Mouse (Mus musculus) retina, adult 2 months (tissue): ENCODE results near the gene Dock6.

ENCODE experiments used
- DNase-seq: peaks from one replicate; pipeline ENCODE4 v3.0.0-alpha.2; 2012; ENCODE audit warnings: low read depth, low spot score

Gene Dock6

DNA sequence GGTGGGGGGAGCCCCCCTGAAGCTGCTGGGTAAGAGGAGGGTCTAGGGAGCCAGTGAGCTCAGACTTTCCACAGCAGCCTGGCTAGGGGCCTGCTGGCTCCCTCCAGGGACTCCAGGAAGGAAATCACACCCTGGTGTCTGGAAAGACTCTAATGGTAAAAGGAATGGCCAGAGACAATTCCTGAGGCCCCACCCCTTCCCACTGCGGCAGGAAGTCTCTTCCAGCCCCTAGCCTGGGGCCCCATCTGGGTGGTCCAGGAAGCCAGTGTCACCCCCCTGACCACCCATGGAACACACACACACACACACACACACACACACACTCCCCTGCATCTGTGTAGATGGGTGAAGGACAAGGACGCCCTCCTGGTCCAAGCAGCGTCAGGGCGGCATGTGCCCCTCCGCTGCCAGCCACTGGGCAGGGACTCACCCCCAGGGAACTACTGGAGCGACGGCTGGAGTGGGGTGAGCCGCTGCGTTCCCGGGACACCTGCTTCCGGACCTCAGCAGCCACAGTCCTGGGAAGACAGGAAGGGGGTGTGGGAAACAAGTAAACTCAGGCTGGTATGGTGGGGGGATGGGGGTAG, 5.6 kb downstream of the Dock6 start:
- no peak for DNase-seq

GRCm38 (mm10) chr9:21845381-21846080, 6.9 kb downstream of the Dock6 start:
- no peak for DNase-seq

- DNase-seq = no peak
Observed at GRCm38 (mm10) chr9:21843086-21843485, 9.3 kb downstream of the Dock6 start.

DNA sequence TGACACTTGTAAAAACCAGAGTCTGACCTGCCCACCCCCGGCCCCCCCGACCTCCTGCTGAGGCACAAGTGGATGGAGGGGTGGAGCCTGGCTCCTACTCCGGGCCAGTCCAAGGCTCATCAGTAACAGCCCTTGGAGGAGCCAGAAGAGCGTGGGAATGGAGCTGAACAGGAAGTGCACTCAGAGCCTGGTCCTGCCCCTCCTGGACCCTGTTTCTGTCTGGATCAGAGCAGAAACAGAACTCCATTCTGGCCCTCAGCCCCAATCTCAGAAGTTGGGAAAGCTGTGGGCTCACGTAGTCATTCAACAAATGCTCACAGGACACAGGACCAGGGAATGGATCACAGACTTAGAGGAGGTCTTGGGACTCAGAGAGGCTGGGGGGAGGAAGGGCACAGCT, 10.0 kb downstream of the Dock6 start:
- no peak for DNase-seq

DNA sequence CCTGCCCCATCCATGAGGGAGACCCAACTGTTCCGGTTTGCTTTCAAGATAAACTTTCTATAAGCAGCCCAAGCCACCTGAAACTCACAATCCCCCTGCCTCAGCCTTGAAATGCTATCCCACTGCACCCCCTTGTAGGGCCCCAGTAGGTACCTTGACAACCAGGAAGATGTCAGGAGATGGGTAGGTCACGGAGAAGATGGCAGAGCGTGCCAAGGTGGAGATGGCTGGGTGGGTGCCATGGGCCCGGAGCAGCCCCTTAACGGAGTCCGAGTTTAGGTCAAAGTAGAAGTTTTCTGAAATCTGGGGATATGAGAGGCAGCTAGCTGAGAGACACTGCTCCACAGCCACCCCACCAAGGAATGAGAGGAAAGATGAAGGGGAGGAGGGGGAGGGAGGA, 11.1 kb downstream of the Dock6 start:
- no peak for DNase-seq

DNA sequence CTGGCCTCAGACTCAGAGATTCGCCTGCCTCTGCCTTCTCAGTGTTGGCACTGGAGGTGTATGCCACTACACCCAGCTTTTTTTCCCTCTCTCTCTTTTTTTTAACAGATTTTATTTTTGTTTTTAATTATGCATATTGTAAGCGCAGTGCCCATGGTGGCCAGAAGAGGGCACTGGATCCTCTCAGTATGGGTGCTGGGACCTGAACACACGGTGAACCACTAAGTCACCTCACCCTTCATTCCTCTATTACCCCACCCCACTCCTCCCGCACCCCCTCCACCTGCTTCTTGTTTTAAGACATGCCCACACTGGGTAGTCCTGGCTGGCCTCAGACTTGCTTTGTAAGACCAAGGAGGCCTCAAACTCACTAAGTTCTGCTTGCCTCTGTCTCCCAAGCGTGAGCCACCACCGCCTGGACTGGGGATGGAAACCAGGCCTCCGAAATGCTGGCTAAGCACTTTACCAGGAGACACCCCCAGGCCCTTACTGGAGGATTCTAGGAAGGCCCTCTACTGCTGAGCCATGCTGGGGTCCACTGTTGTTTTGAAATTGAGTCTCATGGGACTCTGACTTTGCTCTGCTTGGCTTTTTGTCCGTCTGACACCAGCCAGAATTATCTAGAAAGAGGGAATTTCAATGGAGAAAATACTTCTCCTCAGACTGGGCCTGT, 12.2 kb downstream of the Dock6 start:
- DNase-seq = no peak

DNA sequence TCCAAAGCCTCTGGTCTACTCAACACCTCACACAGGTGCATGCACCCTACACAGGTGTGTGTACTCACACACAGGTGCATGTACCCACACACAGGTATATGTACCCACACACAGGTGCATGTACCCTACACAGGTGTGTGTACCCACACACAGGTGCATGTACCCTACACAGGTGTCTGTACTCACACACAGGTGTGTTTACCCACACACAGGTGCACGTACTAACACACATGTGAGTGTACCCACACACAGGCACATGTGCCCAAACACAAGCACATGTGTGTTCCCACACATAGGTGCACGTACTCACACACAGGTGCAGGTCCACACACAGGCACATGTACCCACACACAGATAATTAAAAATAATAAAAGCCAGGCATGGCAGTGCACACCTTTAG, 14.7 kb downstream of the Dock6 start:
- DNase-seq = no peak

- DNase-seq = no peak
Observed at GRCm38 (mm10) chr9:21835258-21835912, 17.1 kb downstream of the Dock6 start, which contains the start of gene Angptl8. TSS of gene Angptl8 (plus strand) at chr9:21835510.

GRCm38 (mm10) chr9:21831558-21832240, 20.7 kb downstream of the Dock6 start:
- DNase-seq = no peak

DNA sequence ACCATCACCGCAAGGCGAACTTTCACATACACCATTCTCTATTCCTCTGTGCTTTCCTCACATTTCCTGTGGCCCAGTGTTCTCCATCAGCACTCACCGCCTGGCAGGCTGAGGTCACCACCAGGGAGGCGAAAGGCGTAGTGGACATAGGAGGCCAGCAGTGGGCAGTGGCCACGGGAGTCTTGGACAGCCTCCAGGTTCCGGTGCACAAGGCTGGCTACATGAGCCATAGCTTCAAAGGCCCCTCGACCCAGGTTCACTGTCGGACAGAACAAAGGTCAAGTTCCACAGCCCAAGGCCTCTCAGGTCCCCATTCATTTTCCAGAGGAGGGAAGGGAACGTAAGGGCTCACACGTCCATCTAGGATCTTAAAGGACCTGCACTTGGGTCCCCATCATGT, 21.5 kb downstream of the Dock6 start:
- no peak for DNase-seq

DNA sequence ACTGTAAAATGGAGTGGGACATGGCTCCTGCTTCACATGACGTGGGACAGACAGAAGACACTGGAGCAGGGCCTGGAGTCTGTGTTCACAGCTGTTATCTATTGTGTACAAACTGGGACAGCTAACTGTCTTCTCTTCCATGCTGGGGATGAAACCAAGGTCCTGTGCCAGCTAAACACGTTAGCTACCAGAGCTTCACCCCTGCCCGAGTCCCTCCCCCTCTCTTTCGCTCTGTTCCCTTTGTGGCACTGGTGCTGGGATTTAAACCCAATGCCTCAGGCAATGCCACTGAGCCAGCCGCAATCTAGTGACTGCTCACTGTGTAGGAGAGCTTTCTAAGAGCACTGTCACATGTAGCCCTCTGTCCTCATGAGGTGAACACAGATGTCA, 22.0 kb downstream of the Dock6 start:
- no peak for DNase-seq

DNA sequence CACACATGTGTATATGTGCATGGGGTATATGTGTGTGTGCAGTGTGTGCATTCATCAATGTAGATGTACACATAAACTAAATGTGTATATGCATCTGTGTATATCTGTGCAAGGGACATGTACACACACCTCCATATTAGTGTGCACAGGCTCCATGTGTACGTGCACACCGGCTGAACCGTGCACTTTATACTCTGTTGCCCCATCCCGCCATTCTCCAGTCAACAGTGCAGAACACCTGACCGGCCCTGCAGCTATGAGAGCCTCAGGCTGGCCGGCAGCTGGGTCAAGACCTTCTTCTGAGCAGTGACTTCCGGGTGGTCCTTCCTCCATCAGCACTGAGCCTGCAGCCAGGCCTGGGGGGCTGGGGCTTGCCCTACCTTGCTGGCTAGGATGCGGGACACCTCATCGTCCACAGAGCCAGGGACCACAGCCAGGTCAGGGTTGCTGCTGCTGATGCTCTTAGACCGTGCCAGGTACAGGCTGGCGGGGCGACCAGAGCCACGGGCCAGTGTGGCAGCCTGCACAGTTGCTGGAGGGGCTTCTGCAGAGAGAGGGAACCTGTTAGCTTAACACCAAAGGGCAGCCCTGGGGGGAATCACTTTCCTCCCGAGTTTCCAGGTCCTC, 22.5 kb downstream of the Dock6 start:
- DNase-seq = no peak

DNA sequence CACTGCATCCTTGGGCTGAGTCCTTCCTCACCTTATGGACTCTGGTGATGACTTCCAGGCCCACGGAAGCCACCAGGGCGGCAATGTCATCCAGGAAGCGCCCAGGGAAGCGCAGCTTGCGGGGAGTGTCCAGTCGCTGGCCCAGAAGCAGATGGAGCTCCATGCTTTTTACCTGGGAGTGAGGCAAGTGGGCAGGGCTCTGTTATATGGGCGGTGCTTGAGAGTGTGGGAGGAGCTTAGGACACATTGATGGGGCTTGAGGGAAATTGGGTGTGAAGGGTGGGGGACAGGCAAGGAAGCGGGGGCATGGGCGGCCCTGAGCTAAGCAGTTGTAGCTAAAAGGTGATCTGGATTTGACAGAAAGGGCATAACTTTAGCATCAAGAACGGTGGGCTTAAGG, 28.1 kb downstream of the Dock6 start:
- no peak for DNase-seq

DNA sequence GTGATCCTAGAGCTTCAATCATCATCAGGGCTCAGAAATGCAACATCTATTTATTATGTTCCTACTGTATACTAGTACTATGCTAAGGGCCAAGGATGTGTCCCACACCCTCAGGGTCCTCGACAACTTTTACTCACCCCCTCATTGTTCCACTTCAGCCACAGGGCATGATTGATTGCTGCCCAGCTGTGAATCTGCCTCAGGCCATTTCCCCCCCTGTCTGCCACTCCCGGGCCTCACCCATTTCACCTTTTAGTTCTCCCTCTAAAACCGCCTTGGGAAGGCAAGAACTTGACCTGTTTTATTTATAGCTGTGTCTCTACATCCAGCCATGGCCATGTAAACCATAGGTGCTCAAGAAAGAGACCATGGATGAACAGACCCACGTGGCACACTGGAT, 28.5 kb downstream of the Dock6 start:
- DNase-seq = no peak

- no peak for DNase-seq
Observed at GRCm38 (mm10) chr9:21822686-21823085, 29.7 kb downstream of the Dock6 start.

DNA sequence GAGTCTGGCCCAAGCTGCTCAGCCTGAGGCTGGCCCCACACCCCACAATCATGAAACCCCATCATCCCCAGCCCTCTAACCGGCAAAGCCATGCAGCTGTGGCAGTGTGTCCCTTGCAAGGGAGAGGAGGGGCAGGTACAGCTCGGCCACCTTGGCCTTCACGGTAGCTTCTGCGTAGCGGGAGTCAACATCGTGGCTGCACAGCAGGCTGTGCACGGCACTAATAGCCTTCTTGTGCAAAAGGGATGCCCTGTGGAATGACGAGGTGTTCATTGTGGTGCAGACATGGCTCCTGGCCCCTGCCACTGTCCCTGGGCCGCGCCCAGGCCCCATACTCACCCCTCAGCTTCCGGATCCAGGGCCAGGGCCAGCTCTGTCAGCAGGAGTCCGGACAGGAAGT, 32.3 kb downstream of the Dock6 start:
- no peak for DNase-seq

DNA sequence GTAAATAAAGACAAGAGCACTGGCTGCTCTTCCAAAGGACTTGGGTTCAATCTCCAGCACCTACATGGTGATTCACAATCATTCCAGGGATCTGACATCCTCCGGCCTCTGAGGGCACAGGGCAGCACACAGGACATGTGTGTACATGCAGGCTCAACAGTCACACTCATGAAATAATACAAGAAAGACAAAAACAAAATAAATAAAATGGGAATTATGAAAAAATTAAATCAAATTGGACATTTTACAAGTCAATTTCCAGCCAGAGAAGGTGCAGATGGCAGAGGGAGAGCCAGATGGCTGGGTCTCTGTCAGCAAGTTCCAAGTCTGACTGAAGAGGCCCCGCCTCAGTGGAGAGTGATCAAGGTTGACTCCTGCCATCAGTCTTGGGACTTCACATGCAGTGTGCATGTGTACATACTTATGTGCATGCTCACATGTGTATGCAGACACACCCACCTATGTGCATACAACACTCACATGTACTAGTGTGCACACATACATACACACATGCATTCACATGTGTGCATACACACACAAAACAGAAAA, 33.2 kb downstream of the Dock6 start:
- no peak for DNase-seq

DNA sequence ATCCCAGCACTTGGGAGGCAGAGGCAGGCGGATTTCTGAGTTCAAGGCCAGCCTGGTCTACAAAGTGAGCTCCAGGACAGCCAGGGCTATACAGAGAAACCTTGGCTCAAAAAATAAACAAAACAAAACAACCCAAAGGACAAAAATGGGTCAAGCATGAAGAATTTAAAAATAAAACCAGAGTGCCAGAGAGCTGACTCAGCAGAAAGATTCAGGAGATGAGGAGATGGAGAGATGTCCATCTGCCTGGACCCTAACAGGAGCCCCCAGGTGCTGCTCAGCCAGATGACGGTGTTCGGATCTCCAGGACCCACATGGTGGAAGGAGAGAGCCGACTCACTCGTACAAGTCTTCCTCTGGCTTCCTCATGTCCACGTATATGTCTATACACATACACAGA, 33.9 kb downstream of the Dock6 start:
- no peak for DNase-seq

- no peak for DNase-seq
Observed at GRCm38 (mm10) chr9:21818125-21818524, 34.3 kb downstream of the Dock6 start.

DNA sequence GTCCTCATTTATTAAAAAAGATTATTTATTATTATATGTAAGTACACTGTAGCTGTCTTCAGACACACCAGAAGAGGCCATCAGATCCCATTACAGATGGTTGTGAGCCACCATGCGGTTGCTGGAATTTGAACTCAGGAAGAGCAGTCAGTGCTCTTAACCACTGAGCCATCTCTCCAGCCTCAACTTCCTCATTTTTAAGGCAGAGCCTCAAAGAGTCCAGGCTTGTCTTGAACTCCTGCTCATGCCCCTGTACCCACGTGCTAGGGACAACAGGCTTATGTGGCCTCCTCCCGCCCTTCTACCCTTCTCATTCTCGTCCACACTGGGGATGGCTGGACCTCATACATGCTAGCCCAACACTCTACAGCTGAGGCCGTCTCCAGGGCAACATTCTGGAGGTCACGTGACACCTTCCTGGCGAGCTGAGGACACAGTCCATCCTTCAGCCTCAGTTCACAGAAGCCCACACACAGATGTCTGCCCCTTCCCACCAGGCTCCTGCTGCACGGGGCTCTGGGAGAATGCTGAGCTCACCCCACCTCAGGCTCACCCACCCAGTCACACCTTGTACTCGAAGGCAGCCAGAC, 35.6 kb downstream of the Dock6 start:
- DNase-seq = no peak

GRCm38 (mm10) chr9:21811170-21811569, 41.3 kb downstream of the Dock6 start:
- DNase-seq = no peak
